Mouse (Mus musculus) MEL (cell line): ENCODE measurements at regions not wholly inside any gene's neighbourhood (a gene's known extent, or its start where the extent isn't known, plus 50 kb on each side); places are given as distances from the start of the nearest gene placed in this dataset.

Experiments used
- DNase-seq: peaks from one replicate; pipeline ENCODE4 v3.0.0; 2011; ENCODE audit warnings: low read depth, low spot score
- H3K27ac ChIP-seq: 2 replicates; pipeline ENCODE4 v1.5.1; 2012; ENCODE audit warnings: low read depth, mild to moderate bottlenecking, control low read depth, low read length, moderate library complexity; ENCODE audit not compliant: control insufficient read depth
- H3K27me3 ChIP-seq, 2 experiments: fragments of 150-350 bp in 1 of 2; sonication (generic) in 1 of 2; 2 replicates each; pipeline ENCODE4 v1.6.1; 2012; ENCODE audit warnings: low read length in 2 of 2, mild to moderate bottlenecking in 2 of 2, improper control_type of control experiment in 1 of 2, moderate library complexity in 1 of 2; ENCODE audit not compliant: insufficient read depth in 2 of 2, control insufficient read depth in 1 of 2
- H3K36me3 ChIP-seq, 2 experiments: 2 replicates each; pipeline ENCODE4 v1.6.1; 2012 to 2014; ENCODE audit warnings: low read length in 2 of 2, improper control_type of control experiment in 1 of 2, inconsistent platforms in 1 of 2, mild to moderate bottlenecking in 1 of 2; ENCODE audit not compliant: insufficient read depth in 2 of 2, control insufficient read depth in 1 of 2
- H3K4me1 ChIP-seq, 2 experiments: fragments of 150-350 bp in 1 of 2; sonication (generic) in 1 of 2; 2 replicates each; pipeline ENCODE4 v1.6.1; 2012; ENCODE audit warnings: low read length in 2 of 2, improper control_type of control experiment in 1 of 2, mild to moderate bottlenecking in 1 of 2; ENCODE audit not compliant: insufficient read depth in 2 of 2, control insufficient read depth in 1 of 2
- H3K4me3 ChIP-seq, 2 experiments: fragments of 150-350 bp in 1 of 2; sonication (generic) in 1 of 2; 2 replicates each; pipeline ENCODE4 v1.5.1; 2012; ENCODE audit warnings: low read depth in 2 of 2, low read length in 2 of 2, mild to moderate bottlenecking in 2 of 2, moderate library complexity in 2 of 2, control low read depth in 1 of 2, improper control_type of control experiment in 1 of 2; ENCODE audit not compliant: control insufficient read depth in 1 of 2, insufficient read depth in 1 of 2
- H3K79me2 ChIP-seq: 2 replicates; pipeline ENCODE4 v1.6.1; 2012; ENCODE audit warnings: mild to moderate bottlenecking, low read length, moderate library complexity; ENCODE audit not compliant: control insufficient read depth, poor library complexity, insufficient read depth
- H3K9ac ChIP-seq: 2 replicates; pipeline ENCODE4 v1.6.1; 2012; ENCODE audit warnings: low read depth, mild to moderate bottlenecking, control low read depth, low read length, moderate library complexity; ENCODE audit not compliant: control insufficient read depth, poor library complexity, severe bottlenecking
- H3K9me3 ChIP-seq: fragments of 150-350 bp; sonication (generic); replicated peaks from 2 replicates; pipeline ENCODE4 v1.6.1; 2012; ENCODE audit warnings: mild to moderate bottlenecking, low read length, improper control_type of control experiment, moderate library complexity; ENCODE audit not compliant: insufficient read depth
- BHLHE40 ChIP-seq: IDR thresholded peaks from 2 replicates; pipeline ENCODE4 v1.6.1; 2012; ENCODE audit warnings: low read depth, mild to moderate bottlenecking, inconsistent platforms, low read length, improper control_type of control experiment, borderline replicate concordance
- CHD2 ChIP-seq: IDR thresholded peaks from 2 replicates; pipeline ENCODE4 v1.6.1; 2011; ENCODE audit warnings: low read length, improper control_type of control experiment
- E2F4 ChIP-seq: IDR thresholded peaks from 2 replicates; pipeline ENCODE4 v1.6.1; 2011; ENCODE audit warnings: low read depth, low read length, improper control_type of control experiment, borderline replicate concordance
- HCFC1 ChIP-seq: IDR thresholded peaks from 2 replicates; pipeline ENCODE4 v1.6.1; 2012; ENCODE audit warnings: low read depth, mild to moderate bottlenecking, inconsistent platforms, low read length, improper control_type of control experiment, moderate library complexity
- MAX ChIP-seq: IDR thresholded peaks from 2 replicates; pipeline ENCODE4 v1.6.1; 2011; ENCODE audit warnings: low read length, improper control_type of control experiment
- MAZ ChIP-seq: IDR thresholded peaks from 2 replicates; pipeline ENCODE4 v1.6.1; 2012; ENCODE audit warnings: low read depth, mild to moderate bottlenecking, inconsistent platforms, low read length, improper control_type of control experiment
- MXI1 ChIP-seq: IDR thresholded peaks from 2 replicates; pipeline ENCODE4 v1.6.1; 2011; ENCODE audit warnings: mild to moderate bottlenecking, low read depth, low read length, improper control_type of control experiment
- MYC ChIP-seq: IDR thresholded peaks from 2 replicates; pipeline ENCODE4 v1.6.1; 2011; ENCODE audit warnings: low read depth, mild to moderate bottlenecking, low read length, improper control_type of control experiment, moderate library complexity
- POLR2AphosphoS2 ChIP-seq: IDR thresholded peaks from 2 replicates; pipeline ENCODE4 v1.6.1; 2011; ENCODE audit warnings: low read length, improper control_type of control experiment
- POLR2AphosphoS5 ChIP-seq: IDR thresholded peaks from 2 replicates; pipeline ENCODE4 v1.6.1; 2012; ENCODE audit warnings: low read depth, borderline replicate concordance, mild to moderate bottlenecking, inconsistent platforms, low read length, moderate library complexity, mixed read lengths
- RCOR1 ChIP-seq: IDR thresholded peaks from 2 replicates; pipeline ENCODE4 v1.6.1; 2012; ENCODE audit warnings: low read depth, mild to moderate bottlenecking, inconsistent platforms, low read length, improper control_type of control experiment
- TBP ChIP-seq: IDR thresholded peaks from 2 replicates; pipeline ENCODE4 v1.8.0; 2011; ENCODE audit warnings: low read depth, low read length, improper control_type of control experiment
- UBTF ChIP-seq: IDR thresholded peaks from 2 replicates; pipeline ENCODE4 v1.6.1; 2012; ENCODE audit warnings: low read depth, mild to moderate bottlenecking, inconsistent platforms, low read length, improper control_type of control experiment, moderate library complexity, borderline replicate concordance; ENCODE audit not compliant: insufficient read depth
- USF1 ChIP-seq: IDR thresholded peaks from 2 replicates; pipeline ENCODE4 v1.6.1; 2014; ENCODE audit warnings: low read depth, mild to moderate bottlenecking, inconsistent platforms, low read length, improper control_type of control experiment, moderate library complexity
- USF2 ChIP-seq, 2 experiments: IDR thresholded peaks; 2 replicates each; pipeline ENCODE4 v1.6.1; 2011 to 2012; ENCODE audit warnings: improper control_type of control experiment in 2 of 2, low read length in 2 of 2, borderline replicate concordance in 1 of 2, inconsistent platforms in 1 of 2, low read depth in 1 of 2, mild to moderate bottlenecking in 1 of 2; ENCODE audit not compliant: insufficient read depth in 1 of 2
- ZKSCAN1 ChIP-seq: IDR thresholded peaks from 2 replicates; pipeline ENCODE4 v1.6.1; 2012; ENCODE audit warnings: low read depth, mild to moderate bottlenecking, inconsistent platforms, low read length, improper control_type of control experiment, moderate library complexity

DNA sequence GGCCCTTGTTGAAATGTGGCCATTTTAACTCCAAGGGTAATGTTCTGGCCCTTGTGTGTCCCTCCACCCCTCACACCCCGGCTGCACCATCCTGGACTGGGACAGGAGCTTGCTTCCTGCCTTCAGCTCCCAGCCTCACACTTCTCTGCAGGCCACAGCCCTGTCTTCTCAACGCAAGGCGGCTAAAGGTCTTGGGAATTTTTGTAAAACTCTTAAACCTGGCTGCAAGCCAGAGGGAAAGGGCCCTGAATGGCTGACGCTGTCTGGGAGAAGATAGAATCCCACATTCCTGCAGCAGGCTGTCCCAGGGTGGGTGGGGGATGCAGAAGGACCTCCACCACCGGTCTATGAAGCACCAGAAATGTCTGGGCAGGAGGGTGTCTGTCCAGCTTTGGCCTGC is 156.3 kb upstream of the Gm26897 start:
- H3K36me3 ChIP-seq = no peaks in the 10 kb centered on the region
- no peak overlapping the region for H3K9ac ChIP-seq
- DNase-seq = no peak
- no peak overlapping the region for H3K4me3 ChIP-seq
- H3K79me2 ChIP-seq = no peaks in the 10 kb centered on the region
- H3K9me3 ChIP-seq = no peaks in the 10 kb centered on the region
- no peak for TF ChIP-seq MYC
- TF ChIP-seq HCFC1 = no peak
- no peak for TF ChIP-seq E2F4
- TF ChIP-seq UBTF = no peak
- no peak for TF ChIP-seq RCOR1
- no peak for TF ChIP-seq TBP
- no peak for TF ChIP-seq CHD2
- no peak for TF ChIP-seq POLR2AphosphoS5
- TF ChIP-seq ZKSCAN1 = no peak
- TF ChIP-seq USF1 = no peak
- no peak for TF ChIP-seq USF2 (IDR thresholded peaks at IDR 0.05; ENCODE audit: borderline replicate concordance in 1 of 2, insufficient read depth in 1 of 2, low read depth in 1 of 2, low read length in 2 of 2)
- no peak for TF ChIP-seq BHLHE40
- no peak for TF ChIP-seq MAZ
- TF ChIP-seq MXI1 = no peak
- no peak for TF ChIP-seq POLR2AphosphoS2
- H3K27ac ChIP-seq = no peak overlapping the region
- H3K27me3 ChIP-seq = no peaks in the 10 kb centered on the region; a peak in 1 of 4 replicates
- no peaks in the 10 kb centered on the region for H3K4me1 ChIP-seq

DNA sequence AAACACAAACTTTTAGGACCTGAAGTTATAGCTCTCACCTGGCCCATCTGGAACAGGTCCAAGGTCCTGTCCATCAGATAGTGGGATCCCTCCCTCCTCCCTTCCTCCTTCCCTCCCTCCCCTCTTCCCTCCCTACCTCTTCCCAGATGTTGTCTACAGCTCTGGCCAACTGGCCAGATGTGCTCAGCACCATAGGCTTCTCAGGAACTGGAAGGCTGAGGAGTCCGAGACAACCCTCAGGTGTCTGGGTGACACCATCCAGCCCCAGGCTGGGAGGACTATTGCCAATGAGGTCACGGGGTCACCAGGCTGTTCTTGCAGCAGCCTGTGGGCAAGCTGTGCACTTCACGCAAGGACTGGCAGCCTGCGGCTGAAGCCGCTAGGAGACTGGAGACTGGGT is 155.6 kb upstream of the Gm26897 start:
- H3K36me3 ChIP-seq = no peaks in the 10 kb centered on the region
- no peaks in the 10 kb centered on the region for H3K9me3 ChIP-seq
- no peak overlapping the region for H3K4me3 ChIP-seq
- no peak overlapping the region for H3K9ac ChIP-seq
- H3K4me1 ChIP-seq = no peaks in the 10 kb centered on the region
- H3K79me2 ChIP-seq = no peaks in the 10 kb centered on the region
- no peak for TF ChIP-seq MAX
- TF ChIP-seq, all 39 proteins: peak for 0
- no peak for DNase-seq
- no peaks in the 10 kb centered on the region; a peak in 1 of 4 replicates for H3K27me3 ChIP-seq
- H3K27ac ChIP-seq = no peak overlapping the region
